Mouse (Mus musculus) megakaryocyte, embryonic 14.5 days (primary cell): Measurements from ENCODE around the gene Ccdc162.

Experiments
- FLI1 ChIP-seq: IDR thresholded peaks from 2 replicates; pipeline ENCODE4 v1.6.1; 2012; ENCODE audit warnings: low read length, inconsistent platforms, mixed read lengths
- GATA1 ChIP-seq: IDR thresholded peaks from 3 replicates; pipeline ENCODE4 v1.6.1; 2012; ENCODE audit warnings: mixed read lengths, low read length, inconsistent platforms, borderline replicate concordance

GRCm38 (mm10) chr10:41602667-41603066 lies 113.8 kb downstream of the Ccdc162 start:
- TF ChIP-seq GATA1 (no peak), FLI1 (no peak)
